Mouse (Mus musculus): ENCODE measurements at regions not wholly inside any gene's neighbourhood (a gene's known extent, or its start where the extent isn't known, plus 50 kb on each side); places are given as distances from the start of the nearest gene placed in this dataset.

- H3K27me3 ChIP-seq, result no peaks in the 10 kb centered on the region
- no peak for ATAC-seq (ENCODE audit: insufficient number of reproducible peaks, insufficient read depth, low FRiP score, low TSS enrichment, low read depth)
- 87% methylated on average over 3 of the region's 3 CpGs for WGBS
These were observed 81.3 kb upstream of the Klf4 start for GRCm38 (mm10) chr4:55613523-55613922.

DNA sequence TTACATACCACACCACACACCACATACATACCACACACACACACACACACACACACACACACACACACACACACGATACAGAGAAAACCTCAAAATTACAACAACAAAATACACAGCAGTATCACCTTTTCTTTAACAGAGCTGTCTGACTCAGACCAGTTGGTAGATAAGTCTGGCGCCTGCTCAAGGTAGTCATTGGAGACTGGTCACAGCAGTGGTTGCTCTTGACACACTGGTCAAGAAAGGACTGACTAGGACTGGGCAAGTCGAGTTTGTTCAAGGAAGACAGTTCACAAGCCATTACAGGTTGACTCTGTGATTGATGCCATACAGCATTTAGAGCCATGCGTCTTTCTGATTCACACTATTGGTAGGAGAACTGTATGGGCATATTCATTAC lies 78.7 kb upstream of the Klf4 start:
- H3K4me1 ChIP-seq (replicated peaks), result no peaks in the 10 kb centered on the region
- ATAC-seq (ENCODE audit: insufficient number of reproducible peaks, insufficient read depth, low FRiP score, low TSS enrichment, low read depth), result no peak
- no peak overlapping the region for H3K27ac ChIP-seq
- no peaks in the 10 kb centered on the region for H3K36me3 ChIP-seq
- no peak overlapping the region for H3K4me3 ChIP-seq (replicated peaks)
- H3K9me3 ChIP-seq, result no peaks in the 10 kb centered on the region
- H3K9ac ChIP-seq (replicated peaks), result no peak overlapping the region
- no peaks in the 10 kb centered on the region for H3K27me3 ChIP-seq
- WGBS, result 90% methylated on average over 4 of the region's 4 CpGs
- no peak overlapping the region for H3K4me2 ChIP-seq

More at GRCm38 (mm10) chr4:55613523-55613922, 81.3 kb upstream of the Klf4 start:
- Histone ChIP-seq H3K36me3 (no peaks in the 10 kb centered on the region), H3K9me3 (no peaks in the 10 kb centered on the region), H3K27ac (no peak overlapping the region), H3K9ac (replicated peaks) (no peak overlapping the region), H3K4me3 (replicated peaks) (no peak overlapping the region), H3K4me1 (replicated peaks) (no peaks in the 10 kb centered on the region), H3K4me2 (no peak overlapping the region)

DNA sequence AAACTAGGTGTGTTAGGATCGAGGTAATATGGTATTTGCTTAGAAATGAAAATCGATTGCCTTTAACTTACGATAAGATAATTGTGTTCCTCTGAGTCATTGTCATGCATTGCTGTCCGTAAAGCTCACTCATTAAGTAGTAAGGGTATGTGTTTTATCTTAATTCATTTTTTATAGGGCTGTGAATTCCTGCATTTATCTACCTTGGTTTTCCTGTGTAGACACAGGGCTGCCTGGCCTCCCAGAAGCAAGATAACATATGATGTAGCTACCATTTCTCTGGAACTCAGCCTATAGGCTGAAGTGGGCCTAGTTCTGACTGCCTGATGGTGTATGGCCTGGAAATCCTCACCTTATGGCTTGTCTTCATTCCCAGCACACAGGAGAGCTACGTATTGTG lies 76.9 kb upstream of the Klf4 start:
- Histone ChIP-seq H3K36me3 (no peaks in the 10 kb centered on the region), H3K27me3 (no peaks in the 10 kb centered on the region), H3K4me2 (no peak overlapping the region), H3K9ac (replicated peaks) (no peak overlapping the region), H3K27ac (no peak overlapping the region), H3K4me3 (replicated peaks) (no peak overlapping the region), H3K4me1 (replicated peaks) (no peaks in the 10 kb centered on the region), H3K9me3 (no peaks in the 10 kb centered on the region)
- ATAC-seq (ENCODE audit: insufficient number of reproducible peaks, insufficient read depth, low FRiP score, low TSS enrichment, low read depth), result no peak
- 86% methylated on average over 5 of the region's 5 CpGs for WGBS

- Histone ChIP-seq H3K9ac (replicated peaks) (no peak overlapping the region), H3K9me3 (no peaks in the 10 kb centered on the region), H3K4me2 (no peak overlapping the region), H3K27me3 (no peaks in the 10 kb centered on the region), H3K4me3 (replicated peaks) (no peak overlapping the region), H3K4me1 (replicated peaks) (no peaks in the 10 kb centered on the region), H3K36me3 (no peaks in the 10 kb centered on the region), H3K27ac (no peak overlapping the region)
- 68% methylated on average over 9 of the region's 9 CpGs for WGBS
- ATAC-seq (ENCODE audit: insufficient number of reproducible peaks, insufficient read depth, low FRiP score, low TSS enrichment, low read depth), result no peak
These were observed 73.3 kb upstream of the Klf4 start for GRCm38 (mm10) chr4:55605541-55605940.

GRCm38 (mm10) chr4:55604915-55605314 lies 72.6 kb upstream of the Klf4 start:
- no peak overlapping the region for H3K9ac ChIP-seq (replicated peaks)
- no peak overlapping the region for H3K4me2 ChIP-seq
- WGBS, result 87% methylated on average over 11 of the region's 11 CpGs
- no peaks in the 10 kb centered on the region for H3K4me1 ChIP-seq (replicated peaks)
- ATAC-seq (ENCODE audit: insufficient number of reproducible peaks, insufficient read depth, low FRiP score, low TSS enrichment, low read depth), result no peak
- H3K36me3 ChIP-seq, result no peaks in the 10 kb centered on the region
- H3K27me3 ChIP-seq, result no peaks in the 10 kb centered on the region
- no peak overlapping the region for H3K4me3 ChIP-seq (replicated peaks)
- H3K9me3 ChIP-seq, result no peaks in the 10 kb centered on the region
- no peak overlapping the region for H3K27ac ChIP-seq

DNA sequence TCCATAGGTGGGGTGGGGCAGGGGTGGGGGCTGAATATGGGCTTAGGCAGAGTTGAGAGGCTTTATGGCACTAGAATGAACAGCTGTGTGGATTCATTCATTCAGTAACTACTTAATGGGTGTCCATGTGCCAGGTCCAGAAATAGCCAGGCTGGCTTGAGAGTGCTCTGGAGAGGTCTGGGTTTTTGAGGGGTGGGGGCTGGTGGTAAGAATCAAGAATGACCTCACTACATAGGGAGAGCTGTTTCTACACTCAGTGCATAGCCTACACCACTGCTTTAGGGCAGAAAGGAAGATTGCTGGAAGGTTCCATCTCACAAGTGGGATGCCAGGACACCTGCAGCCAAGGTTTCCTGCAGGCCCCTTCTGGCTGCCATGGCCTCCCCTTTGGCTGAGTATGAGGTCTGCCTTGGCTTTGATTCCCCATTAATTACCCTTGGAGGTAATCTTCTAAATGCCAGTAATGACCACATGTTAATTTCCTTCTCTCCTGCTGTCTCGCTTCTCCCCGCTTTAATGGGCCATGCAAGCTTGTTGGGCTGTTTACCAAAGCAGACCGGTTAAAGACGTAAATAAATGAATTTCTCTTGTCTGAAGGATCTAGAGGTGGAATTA lies 71.7 kb upstream of the Klf4 start:
- no peaks in the 10 kb centered on the region for H3K27me3 ChIP-seq
- no peak for ATAC-seq (ENCODE audit: insufficient number of reproducible peaks, insufficient read depth, low FRiP score, low TSS enrichment, low read depth)
- H3K4me1 ChIP-seq (replicated peaks), result no peaks in the 10 kb centered on the region
- no peaks in the 10 kb centered on the region for H3K9me3 ChIP-seq
- H3K9ac ChIP-seq (replicated peaks), result no peak overlapping the region
- H3K4me2 ChIP-seq, result no peak overlapping the region
- no peak overlapping the region for H3K27ac ChIP-seq
- no peaks in the 10 kb centered on the region for H3K36me3 ChIP-seq
- 62% methylated on average over 4 of the region's 4 CpGs for WGBS
- no peak overlapping the region for H3K4me3 ChIP-seq (replicated peaks)

GRCm38 (mm10) chr4:55595203-55595602 lies 62.9 kb upstream of the Klf4 start:
- H3K27me3 ChIP-seq, result no peaks in the 10 kb centered on the region
- ATAC-seq (ENCODE audit: insufficient number of reproducible peaks, insufficient read depth, low FRiP score, low TSS enrichment, low read depth), result no peak
- H3K9me3 ChIP-seq, result no peaks in the 10 kb centered on the region
- WGBS, result 80% methylated on average over 7 of the region's 7 CpGs
- no peak overlapping the region for H3K4me3 ChIP-seq (replicated peaks)
- no peak overlapping the region for H3K9ac ChIP-seq (replicated peaks)
- no peak overlapping the region for H3K27ac ChIP-seq
- 0 out of 2 replicates have a peak, but pooled peaks cover 3% of the 10 kb centered on the region for H3K4me1 ChIP-seq (replicated peaks)
- H3K4me2 ChIP-seq, result no peak overlapping the region
- no peaks in the 10 kb centered on the region for H3K36me3 ChIP-seq

GRCm38 (mm10) chr4:55594699-55595098 lies 62.4 kb upstream of the Klf4 start:
- no peaks in the 10 kb centered on the region for H3K9me3 ChIP-seq
- no peaks in the 10 kb centered on the region for H3K36me3 ChIP-seq
- H3K4me3 ChIP-seq (replicated peaks), result no peak overlapping the region
- H3K4me2 ChIP-seq, result no peak overlapping the region
- WGBS, result 71% methylated on average over 6 of the region's 6 CpGs
- no peaks in the 10 kb centered on the region for H3K27me3 ChIP-seq
- H3K4me1 ChIP-seq (replicated peaks), result 0 out of 2 replicates have a peak, but pooled peaks cover 3% of the 10 kb centered on the region
- H3K9ac ChIP-seq (replicated peaks), result no peak overlapping the region
- no peak overlapping the region for H3K27ac ChIP-seq
- ATAC-seq (ENCODE audit: insufficient number of reproducible peaks, insufficient read depth, low FRiP score, low TSS enrichment, low read depth), result no peak

DNA sequence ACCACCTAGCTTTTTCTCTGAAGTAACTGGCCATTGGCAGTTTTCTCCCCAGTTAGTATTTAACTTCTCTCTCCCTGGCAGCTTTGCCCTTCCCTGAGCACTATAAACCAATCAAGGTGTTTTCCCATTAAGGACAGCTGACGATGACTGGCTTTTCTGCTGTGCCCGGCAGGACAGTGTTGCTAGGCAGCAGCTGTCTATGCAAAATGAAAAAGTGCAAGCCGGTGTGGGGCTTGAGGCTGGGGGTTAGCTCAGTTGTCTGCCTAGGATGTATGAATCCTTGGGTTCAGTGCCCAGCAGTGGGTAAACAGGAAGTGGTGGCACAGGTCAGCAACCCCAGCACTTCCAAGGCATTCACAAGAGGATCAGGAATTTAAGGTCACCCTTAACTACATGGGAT lies 60.9 kb upstream of the Klf4 start:
- no peaks in the 10 kb centered on the region for H3K27me3 ChIP-seq
- 24% methylated on average over 3 of the region's 3 CpGs for WGBS
- no peak for ATAC-seq (ENCODE audit: insufficient number of reproducible peaks, insufficient read depth, low FRiP score, low TSS enrichment, low read depth)
- H3K9ac ChIP-seq (replicated peaks), result no peak overlapping the region
- no peaks in the 10 kb centered on the region for H3K9me3 ChIP-seq
- H3K4me2 ChIP-seq, result no peak overlapping the region
- H3K27ac ChIP-seq, result no peak overlapping the region
- H3K36me3 ChIP-seq, result no peaks in the 10 kb centered on the region
- H3K4me3 ChIP-seq (replicated peaks), result no peak overlapping the region
- H3K4me1 ChIP-seq (replicated peaks), result 0 out of 2 replicates have a peak, but pooled peaks cover 3% of the 10 kb centered on the region

DNA sequence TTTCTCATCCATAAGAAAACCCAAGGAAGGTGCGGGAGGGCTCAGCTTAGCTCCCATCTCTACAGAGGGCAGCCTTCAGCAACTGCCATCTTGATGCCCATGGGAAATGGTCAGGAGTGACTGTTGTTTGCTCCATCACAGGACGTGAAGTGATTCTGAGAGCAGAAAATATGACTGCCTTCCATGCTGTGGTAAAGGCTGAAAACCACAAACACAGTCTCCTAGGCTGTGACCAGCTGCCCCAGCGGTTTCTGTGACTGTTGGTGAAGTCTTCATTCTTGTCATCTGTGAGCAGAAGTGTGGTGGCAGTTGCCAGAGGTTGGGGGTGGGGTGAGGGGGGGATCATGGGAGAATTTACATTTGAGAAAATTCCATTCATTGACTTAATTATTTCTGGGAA lies 53.9 kb upstream of the Klf4 start:
- no peak for ATAC-seq (ENCODE audit: insufficient number of reproducible peaks, insufficient read depth, low FRiP score, low TSS enrichment, low read depth)
- Histone ChIP-seq H3K4me2 (no peak overlapping the region), H3K36me3 (no peaks in the 10 kb centered on the region), H3K9me3 (no peaks in the 10 kb centered on the region), H3K9ac (replicated peaks) (no peak overlapping the region), H3K27ac (no peak overlapping the region), H3K4me3 (replicated peaks) (no peak overlapping the region), H3K4me1 (replicated peaks) (no peaks in the 10 kb centered on the region), H3K27me3 (no peaks in the 10 kb centered on the region)
- 79% methylated on average over 3 of the region's 3 CpGs for WGBS

DNA sequence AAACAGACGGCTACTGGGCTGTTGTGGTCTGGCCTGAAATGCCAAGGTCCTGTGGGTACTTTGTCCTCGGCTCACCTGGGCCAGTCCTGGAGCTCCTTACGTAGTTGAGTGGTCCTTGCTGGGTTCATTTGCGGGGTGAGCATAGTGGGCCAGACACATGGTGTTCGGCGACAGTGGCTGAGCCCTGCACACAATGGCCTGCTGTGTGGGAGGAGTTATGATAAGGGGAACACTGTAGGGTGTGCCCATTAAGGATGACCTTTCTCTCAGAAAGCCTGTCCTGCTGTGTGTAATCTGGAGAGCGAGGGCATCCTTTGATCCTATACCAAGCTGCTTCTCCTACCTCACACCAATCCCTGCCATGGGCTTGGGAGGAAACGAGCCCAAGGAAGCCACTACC lies 51.3 kb upstream of the Klf4 start:
- Histone ChIP-seq H3K36me3 (no peaks in the 10 kb centered on the region), H3K27me3 (no peaks in the 10 kb centered on the region)

More for the DNA sequence above, 51.3 kb upstream of the Klf4 start:
- no peak overlapping the region for H3K4me2 ChIP-seq
- no peak overlapping the region for H3K27ac ChIP-seq
- H3K9ac ChIP-seq (replicated peaks), result no peak overlapping the region
- no peaks in the 10 kb centered on the region for H3K9me3 ChIP-seq
- H3K4me1 ChIP-seq (replicated peaks), result no peaks in the 10 kb centered on the region
- no peak overlapping the region for H3K4me3 ChIP-seq (replicated peaks)
- ATAC-seq (ENCODE audit: insufficient number of reproducible peaks, insufficient read depth, low FRiP score, low TSS enrichment, low read depth), result no peak
- 62% methylated on average over 8 of the region's 8 CpGs for WGBS

All from limb, embryonic 12.5 days (tissue).